Mouse (Mus musculus) heart, adult 9 months (tissue): ENCODE measurements around the gene Gm21860.
A peak's percentile ranks its signal among the peaks of the same experiment; 100 is the strongest.
"Not testable (repeated sequence)": the region's sequence is repeated elsewhere in the genome, so short reads cannot be mapped to it uniquely, and the experiment has no call there.

Source experiments
- DNase-seq, 2 experiments: peaks; one replicate each; pipeline ENCODE4 v3.0.0; 2022; ENCODE audit warnings: low spot score in 2 of 2

Gm21860 gene

GRCm38 (mm10) chrY:90754721-90755120 lies at the start of gene Gm21860:
TSS of gene Gm21860 (minus strand) at chrY:90754821.
- DNase-seq, result not testable (repeated sequence)

- DNase-seq, result not testable (repeated sequence)
Observed at GRCm38 (mm10) chrY:90784438-90784837, 29.8 kb upstream of the Gm21860 start, which contains the start of gene Gm47283. TSS of gene Gm47283 (plus strand) at chrY:90784738.

- DNase-seq, result not testable (repeated sequence)
Observed at GRCm38 (mm10) chrY:90745256-90745655, 9.4 kb downstream of the Gm21860 start.

GRCm38 (mm10) chrY:90744381-90744981 lies 10.1 kb downstream of the Gm21860 start:
- DNase-seq, result peak; percentile 94 to 95

GRCm38 (mm10) chrY:90743811-90744220 lies 10.8 kb downstream of the Gm21860 start:
- peak in 1 of 2 experiments; percentile 25 for DNase-seq

GRCm38 (mm10) chrY:90743053-90743810 lies 11.4 kb downstream of the Gm21860 start:
- DNase-seq, result peak in 1 of 2 experiments; percentile 58

- peak in 1 of 2 experiments; percentile 49 for DNase-seq
Observed at GRCm38 (mm10) chrY:90742261-90743052, 12.2 kb downstream of the Gm21860 start.

- peak in 1 of 2 experiments; percentile 58 for DNase-seq
Observed at GRCm38 (mm10) chrY:90741452-90742260, 13.0 kb downstream of the Gm21860 start.

- peak in 1 of 2 experiments; percentile 46 for DNase-seq
Observed at GRCm38 (mm10) chrY:90741006-90741405, 13.6 kb downstream of the Gm21860 start.

GRCm38 (mm10) chrY:90740013-90740561 lies 14.5 kb downstream of the Gm21860 start:
- DNase-seq, result no peak

- DNase-seq, result peak in 1 of 2 experiments; percentile 63
Observed at GRCm38 (mm10) chrY:90739531-90740012, 15.0 kb downstream of the Gm21860 start.

GRCm38 (mm10) chrY:90738841-90739530 lies 15.6 kb downstream of the Gm21860 start:
- DNase-seq, result peak in 1 of 2 experiments; percentile 65

GRCm38 (mm10) chrY:90738431-90738680 lies 16.3 kb downstream of the Gm21860 start:
- no peak for DNase-seq

- no peak for DNase-seq
Observed at GRCm38 (mm10) chrY:90737606-90738430, 16.8 kb downstream of the Gm21860 start.

- not testable (repeated sequence) for DNase-seq
Observed at GRCm38 (mm10) chrY:90736217-90737000, 18.2 kb downstream of the Gm21860 start.

- not testable (repeated sequence) for DNase-seq
Observed at GRCm38 (mm10) chrY:90735181-90735895, 19.3 kb downstream of the Gm21860 start.

- DNase-seq, result not testable (repeated sequence)
Observed at GRCm38 (mm10) chrY:90734334-90734696, 20.3 kb downstream of the Gm21860 start.
